Mouse (Mus musculus): Measurements from ENCODE around the gene Sec13. TPM values are rescaled to one million over a fixed set of nuclear protein-coding genes. Genes with fewer than 3 reads are reported as not detected.
A peak's percentile ranks its signal among the peaks of the same experiment; 100 is the strongest.

Sec13 gene
- total RNA-seq (2014; rRNA removed) (104 and 112 TPM in 2 replicates), polyA plus RNA-seq (2015; fragmentation: Nextera tagmentation; extraction: Ambion mirVana) (145 and 153 TPM in 2 replicates)

DNA sequence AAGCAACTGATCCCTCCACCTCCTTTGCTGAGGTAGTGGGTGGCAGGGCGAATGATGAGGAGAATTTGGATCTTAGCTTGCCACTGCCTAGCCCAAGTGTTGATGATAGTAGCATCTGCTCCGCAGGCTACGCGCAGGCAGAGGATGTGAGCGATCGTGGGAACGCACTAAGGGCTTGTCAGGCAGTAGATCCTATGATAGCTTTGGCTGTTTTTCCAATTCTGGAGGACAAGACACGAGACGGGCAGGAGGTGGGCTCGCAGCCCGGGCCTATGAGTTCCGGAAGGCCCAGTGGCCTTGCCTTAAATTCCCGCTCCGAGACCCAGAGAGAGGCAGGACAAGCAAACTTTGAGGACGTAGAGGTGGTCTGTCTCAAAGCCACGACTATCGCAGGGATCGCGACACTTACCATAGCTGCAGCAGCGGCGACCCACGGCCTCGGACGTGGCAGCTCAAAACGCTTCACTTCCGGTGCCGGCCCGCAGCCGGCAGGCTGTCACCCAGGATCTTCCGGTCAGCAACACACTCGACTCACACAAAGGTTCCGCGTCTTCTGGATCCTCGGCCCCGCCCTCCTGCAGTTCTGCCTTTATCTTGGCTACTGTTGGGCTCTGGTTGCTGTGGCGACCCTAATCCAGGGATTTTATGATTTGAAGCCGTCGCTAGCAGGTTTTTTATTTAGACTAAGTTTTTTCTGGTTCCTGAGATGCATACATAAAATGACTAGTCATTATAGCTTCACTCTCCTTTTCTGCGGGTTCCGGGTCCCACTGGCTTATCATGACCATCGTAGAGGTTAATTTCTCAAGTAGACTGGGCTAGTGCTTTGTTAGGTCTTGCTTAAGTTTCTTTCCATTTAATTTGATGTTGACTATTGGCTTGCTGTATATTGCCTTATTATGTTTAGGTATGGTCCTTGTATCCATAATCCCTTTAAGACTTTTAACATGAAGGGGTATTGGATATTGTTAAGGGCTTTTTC lies at the start of gene Sec13:
Gene Sec13, minus strand, starts transcription at position 508 of the 982 bp plus-strand sequence.
- no peak for TF ChIP-seq CTCF (IDR thresholded peaks at IDR 0.05)
- Histone ChIP-seq H3K27me3 (ENCODE audit: insufficient read depth, low read length) (no peaks in the 10 kb centered on the region), H3K27ac (ENCODE audit: low read depth, low read length) (peak within 1 kb of the TSS; percentile 78), H3K9ac (replicated peaks; ENCODE audit: low read length, poor library complexity, severe bottlenecking) (peak within 1 kb of the TSS; percentile 91), H3K4me1 (ENCODE audit: insufficient read depth, low read length) (peaks cover 4% of the 10 kb centered on the region; the same call in 1 of the 2 replicates), H3K36me3 (ENCODE audit: insufficient read depth, low read length) (peaks cover 24% of the 10 kb centered on the region), H3K4me3 (ENCODE audit: low read depth, low read length) (peak within 1 kb of the TSS; percentile 92), H3K9me3 (ENCODE audit: low read length) (no peaks in the 10 kb centered on the region), H3K4me2 (ENCODE audit: low read depth, low read length, poor library complexity, severe bottlenecking) (peak within 1 kb of the TSS; percentile 83)
- ATAC-seq (ENCODE audit: low FRiP score) (peak; percentile 87), DNase-seq (ENCODE audit: low spot score) (peak; percentile 95)
- WGBS = 4% methylated on average over 41 of the region's 41 CpGs

DNA sequence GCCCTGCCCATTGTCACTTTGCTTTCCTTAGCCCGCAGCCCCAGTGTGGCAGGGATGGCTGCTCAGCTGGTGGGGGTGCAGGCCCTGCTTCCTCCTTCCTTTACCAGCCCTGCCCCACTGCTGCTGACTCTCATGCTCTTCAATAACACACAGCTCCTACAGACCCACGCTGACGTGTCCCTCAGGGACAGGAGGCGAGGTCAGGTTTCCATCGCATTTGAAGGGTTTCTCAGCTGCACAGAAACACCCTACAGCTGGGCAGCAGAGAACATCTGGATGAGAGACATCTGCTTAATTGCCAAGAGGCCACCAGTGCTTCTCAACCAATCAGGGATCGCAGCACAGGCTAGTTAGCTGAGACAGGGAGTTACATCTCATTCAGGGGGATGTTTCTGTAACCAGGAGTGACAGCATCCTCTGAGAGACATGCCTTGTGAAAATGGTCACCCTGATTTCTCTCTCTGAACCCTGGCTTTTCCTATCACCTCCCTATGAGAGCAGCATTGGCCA lies 47.0 kb upstream of the Sec13 start:
- no peak for TF ChIP-seq CTCF (IDR thresholded peaks at IDR 0.05)
- Histone ChIP-seq H3K4me1 (ENCODE audit: insufficient read depth, low read length) (no peaks in the 10 kb centered on the region), H3K4me2 (ENCODE audit: low read depth, low read length, poor library complexity, severe bottlenecking) (no peak overlapping the region), H3K9me3 (ENCODE audit: low read length) (no peaks in the 10 kb centered on the region), H3K36me3 (ENCODE audit: insufficient read depth, low read length) (peaks cover 36% of the 10 kb centered on the region), H3K27ac (ENCODE audit: low read depth, low read length) (no peak overlapping the region), H3K27me3 (ENCODE audit: insufficient read depth, low read length) (no peaks in the 10 kb centered on the region), H3K4me3 (ENCODE audit: low read depth, low read length) (no peak overlapping the region), H3K9ac (replicated peaks; ENCODE audit: low read length, poor library complexity, severe bottlenecking) (no peak overlapping the region)
- ATAC-seq (ENCODE audit: low FRiP score) (no peak), DNase-seq (ENCODE audit: low spot score) (no peak)
- 54% methylated on average over 6 of the region's 6 CpGs for WGBS

DNA sequence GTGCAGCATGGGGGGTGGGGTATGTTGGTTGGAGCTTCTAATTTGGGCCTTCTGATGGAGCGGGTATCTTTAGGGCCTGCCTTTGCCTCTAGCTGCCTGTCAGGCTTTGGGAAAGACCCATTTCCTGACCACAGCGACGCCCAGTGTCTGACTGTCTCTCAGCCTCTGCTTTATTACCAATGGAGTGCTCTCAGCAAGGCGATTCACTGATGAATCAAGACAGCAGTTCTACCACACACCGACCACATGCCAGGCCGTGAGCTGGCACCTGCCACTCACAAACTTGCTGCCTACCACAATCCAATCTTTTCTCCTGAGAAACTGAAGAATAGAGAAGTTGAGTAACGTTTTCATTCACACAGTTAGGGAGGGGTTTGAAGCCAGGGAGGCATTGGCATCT lies 45.1 kb upstream of the Sec13 start:
- WGBS = 84% methylated on average over 7 of the region's 7 CpGs
- no peak for TF ChIP-seq CTCF (IDR thresholded peaks at IDR 0.05)

DNA sequence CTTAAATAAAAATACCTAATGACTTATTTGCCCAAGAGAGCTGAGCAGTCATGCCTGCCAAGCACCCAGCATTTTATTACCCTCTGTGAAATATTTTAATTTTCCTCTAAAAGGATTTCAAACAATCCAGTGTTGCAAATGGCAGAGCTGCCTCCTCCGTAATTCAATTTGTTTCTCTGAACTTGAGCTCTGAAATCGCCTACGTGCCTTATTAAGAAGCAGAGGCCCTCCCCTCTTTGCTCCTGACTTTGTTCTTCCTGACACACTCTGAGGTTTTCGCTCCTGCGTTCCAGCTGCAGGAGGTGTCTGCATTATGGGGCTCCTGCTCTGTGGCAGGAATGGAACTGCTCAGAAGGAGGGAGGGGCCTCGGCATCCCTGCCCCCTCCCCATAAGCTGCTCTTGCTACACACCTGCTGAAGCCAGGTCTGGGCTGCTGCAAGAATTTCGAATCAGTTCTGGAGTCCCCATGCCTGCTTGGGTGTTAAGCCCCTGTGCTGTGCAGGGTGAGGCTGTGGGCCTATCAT lies 37.7 kb upstream of the Sec13 start:
- peaks cover 31% of the 10 kb centered on the region for H3K36me3 ChIP-seq (ENCODE audit: insufficient read depth, low read length)
- no peaks in the 10 kb centered on the region for H3K4me1 ChIP-seq (ENCODE audit: insufficient read depth, low read length)
- no peak overlapping the region for H3K27ac ChIP-seq (ENCODE audit: low read depth, low read length)
- no peak overlapping the region for H3K9ac ChIP-seq (replicated peaks; ENCODE audit: low read length, poor library complexity, severe bottlenecking)
- no peak overlapping the region for H3K4me3 ChIP-seq (ENCODE audit: low read depth, low read length)
- 54% methylated on average over 7 of the region's 7 CpGs for WGBS
- ATAC-seq (ENCODE audit: low FRiP score) = no peak
- no peaks in the 10 kb centered on the region for H3K27me3 ChIP-seq (ENCODE audit: insufficient read depth, low read length)
- H3K4me2 ChIP-seq (ENCODE audit: low read depth, low read length, poor library complexity, severe bottlenecking) = no peak overlapping the region
- TF ChIP-seq CTCF (IDR thresholded peaks at IDR 0.05) = no peak
- no peaks in the 10 kb centered on the region for H3K9me3 ChIP-seq (ENCODE audit: low read length)
- DNase-seq (ENCODE audit: low spot score) = no peak

More for the DNA sequence above, 45.1 kb upstream of the Sec13 start:
- DNase-seq (ENCODE audit: low spot score) = no peak
- H3K9ac ChIP-seq (replicated peaks; ENCODE audit: low read length, poor library complexity, severe bottlenecking) = no peak overlapping the region
- H3K27ac ChIP-seq (ENCODE audit: low read depth, low read length) = no peak overlapping the region
- ATAC-seq (ENCODE audit: low FRiP score) = no peak
- H3K36me3 ChIP-seq (ENCODE audit: insufficient read depth, low read length) = peaks cover 35% of the 10 kb centered on the region
- H3K27me3 ChIP-seq (ENCODE audit: insufficient read depth, low read length) = no peaks in the 10 kb centered on the region
- H3K4me1 ChIP-seq (ENCODE audit: insufficient read depth, low read length) = no peaks in the 10 kb centered on the region
- no peak overlapping the region for H3K4me2 ChIP-seq (ENCODE audit: low read depth, low read length, poor library complexity, severe bottlenecking)
- no peak overlapping the region for H3K4me3 ChIP-seq (ENCODE audit: low read depth, low read length)
- H3K9me3 ChIP-seq (ENCODE audit: low read length) = no peaks in the 10 kb centered on the region

DNA sequence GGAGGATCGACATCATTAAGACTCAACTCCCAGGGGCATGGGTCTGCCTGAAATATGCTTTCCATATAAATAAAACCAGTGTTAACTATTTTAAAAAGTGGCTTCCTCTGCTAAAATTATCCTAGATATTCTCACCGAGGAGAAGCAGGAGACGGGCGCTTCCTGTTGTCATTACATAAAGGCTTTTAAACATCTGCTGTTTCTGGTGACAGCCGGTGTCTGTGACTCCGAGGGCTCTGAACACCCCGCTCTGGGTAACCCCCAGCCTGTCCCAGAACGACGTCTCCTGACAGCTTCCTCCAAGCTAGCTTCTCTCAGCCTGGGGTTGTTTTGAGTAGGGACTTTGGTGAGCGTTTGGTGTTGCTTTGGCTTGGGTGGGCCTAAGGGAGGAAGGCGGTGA lies 28.3 kb upstream of the Sec13 start:
- TF ChIP-seq CTCF (IDR thresholded peaks at IDR 0.05) = no peak
- no peak overlapping the region for H3K27ac ChIP-seq (ENCODE audit: low read depth, low read length)
- WGBS = 75% methylated on average over 11 of the region's 11 CpGs
- H3K9me3 ChIP-seq (ENCODE audit: low read length) = no peaks in the 10 kb centered on the region
- ATAC-seq (ENCODE audit: low FRiP score) (no peak), DNase-seq (ENCODE audit: low spot score) (peak; percentile 14)
- peaks cover 67% of the 10 kb centered on the region for H3K36me3 ChIP-seq (ENCODE audit: insufficient read depth, low read length)
- no peaks in the 10 kb centered on the region for H3K4me1 ChIP-seq (ENCODE audit: insufficient read depth, low read length)
- no peaks in the 10 kb centered on the region for H3K27me3 ChIP-seq (ENCODE audit: insufficient read depth, low read length)
- no peak overlapping the region for H3K4me2 ChIP-seq (ENCODE audit: low read depth, low read length, poor library complexity, severe bottlenecking)
- H3K4me3 ChIP-seq (ENCODE audit: low read depth, low read length) = no peak overlapping the region
- no peak overlapping the region for H3K9ac ChIP-seq (replicated peaks; ENCODE audit: low read length, poor library complexity, severe bottlenecking)

DNA sequence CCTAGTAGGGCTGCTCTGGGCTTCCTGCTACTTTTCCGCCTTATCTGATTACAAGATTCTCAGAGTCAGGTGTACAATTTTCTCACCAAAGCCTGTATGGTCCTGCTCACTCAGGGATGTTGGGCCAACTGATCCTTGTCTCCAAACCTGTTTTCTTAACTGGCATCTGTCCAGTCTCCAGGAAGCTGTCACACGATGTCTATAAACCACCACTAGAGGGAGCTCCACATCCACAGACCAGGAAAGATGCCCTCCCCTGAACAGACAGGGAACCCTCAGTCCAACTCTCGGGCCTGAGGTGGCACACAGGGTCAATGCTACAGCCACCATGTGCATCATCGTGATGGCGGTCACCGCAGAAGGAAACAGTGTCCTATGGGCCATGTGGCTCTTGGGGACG lies 21.1 kb upstream of the Sec13 start:
- ATAC-seq (ENCODE audit: low FRiP score) (peak; percentile 46), DNase-seq (ENCODE audit: low spot score) (peak; percentile 83)
- Histone ChIP-seq H3K9me3 (ENCODE audit: low read length) (no peaks in the 10 kb centered on the region), H3K4me3 (ENCODE audit: low read depth, low read length) (no peak overlapping the region), H3K36me3 (ENCODE audit: insufficient read depth, low read length) (peaks cover 70% of the 10 kb centered on the region), H3K27me3 (ENCODE audit: insufficient read depth, low read length) (no peaks in the 10 kb centered on the region), H3K4me1 (ENCODE audit: insufficient read depth, low read length) (no peaks in the 10 kb centered on the region), H3K9ac (replicated peaks; ENCODE audit: low read length, poor library complexity, severe bottlenecking) (no peak overlapping the region), H3K27ac (ENCODE audit: low read depth, low read length) (no peak overlapping the region), H3K4me2 (ENCODE audit: low read depth, low read length, poor library complexity, severe bottlenecking) (no peak overlapping the region)
- peak; percentile 98 for TF ChIP-seq CTCF (IDR thresholded peaks at IDR 0.05)
- 25% methylated on average over 7 of the region's 7 CpGs for WGBS

Data from midbrain, postnatal 0 days (tissue).